In genomic region chr14:87749068-87749467, GRCm38 (mm10) we compare ENCODE assay signal across 31 mouse cellular contexts.
DNase-seq lines count a peak whose midpoint lies in the region; ATAC-seq and TF ChIP-seq lines count a peak whose summit lies in the region.
"Had no signal": no experiment of that assay in that cellular context is flagged by ENCODE, and none has a peak within 500 bp of the region (broad histone marks: within the 10 kb centered on the region; RNA-seq: fewer than 3 reads in every experiment).

No protein-coding gene starts in this region.

- peak; percentile 30 for DNase-seq in embryonic facial prominence, embryonic 14.5 days (ENCODE audit: low spot score)
- DNase-seq in embryonic facial prominence, embryonic 10.5 days (ENCODE audit: low spot score), result no peak
- DNase-seq in hindbrain, embryonic 11.5 days (ENCODE audit: low spot score), result no peak
- DNase-seq in right cerebral cortex, adult 18-20 months, result no peak
- no peak for DNase-seq in layer of hippocampus, adult 2 months (ENCODE audit: low spot score in 2 of 2)
- DNase-seq: adrenal gland, adult 2 months; adrenal gland, postnatal 36 days; cerebellum, adult 2 months; cerebellum, postnatal 25 days; gastrocnemius, postnatal 10 days; heart, postnatal 10 days; kidney, adult 8-10 months; kidney, postnatal 10 days; layer of hippocampus, adult 9-11 months; liver, embryonic 13.5 days; lung, adult 2 months; lung, postnatal 10 days; right cerebral cortex, postnatal 25 days; spleen, adult 18-20 months; thymus, postnatal 25 days had no signal

- no peak overlapping the region for H3K9ac ChIP-seq in embryonic facial prominence, embryonic 14.5 days (ENCODE audit: low read depth, low read length)
- H3K9ac ChIP-seq in hindbrain, embryonic 16.5 days (ENCODE audit: low read depth, low read length), result no peak overlapping the region
- no peak overlapping the region for H3K9ac ChIP-seq in hindbrain, embryonic 11.5 days (ENCODE audit: low read depth, low read length)
- H3K9ac ChIP-seq in forebrain, embryonic 15.5 days (replicated peaks), result no peak overlapping the region
- no peak overlapping the region for H3K9ac ChIP-seq in midbrain, embryonic 15.5 days
- H3K9ac ChIP-seq: embryonic facial prominence, embryonic 12.5 days; heart, embryonic 13.5 days; intestine, embryonic 15.5 days; limb, embryonic 15.5 days; liver, embryonic 13.5 days; neural tube, embryonic 12.5 days had no signal

- H3K9me3 ChIP-seq in embryonic facial prominence, embryonic 14.5 days (ENCODE audit: control insufficient read depth, low read length), result no peaks in the 10 kb centered on the region
- H3K9me3 ChIP-seq in embryonic facial prominence, embryonic 10.5 days, result no peaks in the 10 kb centered on the region
- no peaks in the 10 kb centered on the region for H3K9me3 ChIP-seq in hindbrain, embryonic 16.5 days (ENCODE audit: control insufficient read depth, low read length)
- H3K9me3 ChIP-seq in hindbrain, embryonic 11.5 days (ENCODE audit: control insufficient read depth, low read length), result no peaks in the 10 kb centered on the region
- no peaks in the 10 kb centered on the region for H3K9me3 ChIP-seq in forebrain, embryonic 15.5 days
- no peaks in the 10 kb centered on the region for H3K9me3 ChIP-seq in midbrain, embryonic 15.5 days
- H3K9me3 ChIP-seq: embryonic facial prominence, embryonic 12.5 days; heart, embryonic 13.5 days; intestine, embryonic 15.5 days; limb, embryonic 10.5 days; limb, embryonic 15.5 days; liver, embryonic 13.5 days; neural tube, embryonic 12.5 days had no signal

- no peaks in the 10 kb centered on the region for H3K36me3 ChIP-seq in embryonic facial prominence, embryonic 14.5 days (ENCODE audit: control insufficient read depth, insufficient read depth, low read length)
- no peaks in the 10 kb centered on the region for H3K36me3 ChIP-seq in embryonic facial prominence, embryonic 10.5 days (replicated peaks)
- no peaks in the 10 kb centered on the region for H3K36me3 ChIP-seq in hindbrain, embryonic 16.5 days (ENCODE audit: control insufficient read depth, insufficient read depth, low read length)
- H3K36me3 ChIP-seq in hindbrain, embryonic 11.5 days (ENCODE audit: control insufficient read depth, insufficient read depth, low read length), result no peaks in the 10 kb centered on the region
- H3K36me3 ChIP-seq in forebrain, embryonic 15.5 days, result no peaks in the 10 kb centered on the region
- H3K36me3 ChIP-seq in midbrain, embryonic 15.5 days (replicated peaks), result no peaks in the 10 kb centered on the region
- H3K36me3 ChIP-seq: embryonic facial prominence, embryonic 12.5 days; heart, embryonic 13.5 days; intestine, embryonic 15.5 days; limb, embryonic 10.5 days; limb, embryonic 15.5 days; liver, embryonic 13.5 days; neural tube, embryonic 12.5 days had no signal

- no peak overlapping the region for H3K4me3 ChIP-seq in embryonic facial prominence, embryonic 14.5 days (ENCODE audit: low read depth, low read length)
- H3K4me3 ChIP-seq in embryonic facial prominence, embryonic 10.5 days, result no peak overlapping the region
- H3K4me3 ChIP-seq in hindbrain, embryonic 16.5 days (ENCODE audit: low read length), result no peak overlapping the region
- no peak overlapping the region for H3K4me3 ChIP-seq in hindbrain, embryonic 11.5 days (ENCODE audit: low read depth, low read length)
- no peak overlapping the region for H3K4me3 ChIP-seq in forebrain, embryonic 15.5 days
- H3K4me3 ChIP-seq in midbrain, embryonic 15.5 days, result no peak overlapping the region
- H3K4me3 ChIP-seq in layer of hippocampus, adult 2 months, result no peak overlapping the region
- H3K4me3 ChIP-seq: embryonic facial prominence, embryonic 12.5 days; heart, embryonic 13.5 days; intestine, embryonic 15.5 days; limb, embryonic 10.5 days; limb, embryonic 15.5 days; liver, embryonic 13.5 days; neural tube, embryonic 12.5 days had no signal

- 54% methylated on average over 3 of the region's 3 CpGs for WGBS in embryonic facial prominence, embryonic 14.5 days
- 73% methylated on average over 3 of the region's 3 CpGs for WGBS in embryonic facial prominence, embryonic 10.5 days
- WGBS in hindbrain, embryonic 16.5 days, result 34% methylated on average over 3 of the region's 3 CpGs
- 67% methylated on average over 3 of the region's 3 CpGs for WGBS in hindbrain, embryonic 11.5 days
- 9% methylated on average over 3 of the region's 3 CpGs for WGBS in forebrain, embryonic 15.5 days
- 17% methylated on average over 3 of the region's 3 CpGs for WGBS in midbrain, embryonic 15.5 days

- no peak overlapping the region for H3K4me2 ChIP-seq in embryonic facial prominence, embryonic 14.5 days (ENCODE audit: low read depth, low read length)
- no peak overlapping the region for H3K4me2 ChIP-seq in hindbrain, embryonic 16.5 days (ENCODE audit: low read length)
- H3K4me2 ChIP-seq in hindbrain, embryonic 11.5 days (replicated peaks; ENCODE audit: low read depth, low read length), result no peak overlapping the region
- no peak overlapping the region for H3K4me2 ChIP-seq in forebrain, embryonic 15.5 days (replicated peaks)
- H3K4me2 ChIP-seq in midbrain, embryonic 15.5 days, result no peak overlapping the region
- H3K4me2 ChIP-seq: embryonic facial prominence, embryonic 12.5 days; heart, embryonic 13.5 days; intestine, embryonic 15.5 days; limb, embryonic 15.5 days; liver, embryonic 13.5 days; neural tube, embryonic 12.5 days had no signal

- H3K4me1 ChIP-seq in embryonic facial prominence, embryonic 14.5 days (ENCODE audit: control insufficient read depth, insufficient read depth, low read length), result no peaks in the 10 kb centered on the region
- no peaks in the 10 kb centered on the region for H3K4me1 ChIP-seq in embryonic facial prominence, embryonic 10.5 days
- H3K4me1 ChIP-seq in hindbrain, embryonic 16.5 days (ENCODE audit: control insufficient read depth, insufficient read depth, low read depth, low read length), result no peaks in the 10 kb centered on the region
- H3K4me1 ChIP-seq in hindbrain, embryonic 11.5 days (replicated peaks; ENCODE audit: control insufficient read depth, insufficient read depth, low read length), result no peaks in the 10 kb centered on the region
- H3K4me1 ChIP-seq in forebrain, embryonic 15.5 days, result peaks cover 5% of the 10 kb centered on the region; the same call in 1 of the 2 replicates
- peaks cover 3% of the 10 kb centered on the region; the same call in 1 of the 2 replicates for H3K4me1 ChIP-seq in midbrain, embryonic 15.5 days
- H3K4me1 ChIP-seq: embryonic facial prominence, embryonic 12.5 days; heart, embryonic 13.5 days; intestine, embryonic 15.5 days; limb, embryonic 10.5 days; limb, embryonic 15.5 days; liver, embryonic 13.5 days; neural tube, embryonic 12.5 days had no signal

- H3K27ac ChIP-seq in embryonic facial prominence, embryonic 14.5 days (replicated peaks; ENCODE audit: low read depth, low read length), result no peak overlapping the region
- H3K27ac ChIP-seq in embryonic facial prominence, embryonic 10.5 days (replicated peaks), result no peak overlapping the region
- no peak overlapping the region for H3K27ac ChIP-seq in hindbrain, embryonic 16.5 days (ENCODE audit: low read depth, low read length)
- no peak overlapping the region for H3K27ac ChIP-seq in hindbrain, embryonic 11.5 days (ENCODE audit: low read depth, low read length)
- H3K27ac ChIP-seq in forebrain, embryonic 15.5 days (replicated peaks), result no peak overlapping the region
- H3K27ac ChIP-seq in midbrain, embryonic 15.5 days, result no peak overlapping the region
- no peak overlapping the region for H3K27ac ChIP-seq in layer of hippocampus, adult 2 months
- H3K27ac ChIP-seq: embryonic facial prominence, embryonic 12.5 days; heart, embryonic 13.5 days; intestine, embryonic 15.5 days; limb, embryonic 10.5 days; limb, embryonic 15.5 days; liver, embryonic 13.5 days; macrophage; neural tube, embryonic 12.5 days had no signal

- TF ChIP-seq CTCF in layer of hippocampus, adult 2 months (conservative IDR thresholded peaks at IDR 0.05), result no peak

- no peaks in the 10 kb centered on the region for H3K27me3 ChIP-seq in embryonic facial prominence, embryonic 14.5 days (replicated peaks; ENCODE audit: control insufficient read depth, insufficient read depth, low read length)
- no peaks in the 10 kb centered on the region for H3K27me3 ChIP-seq in embryonic facial prominence, embryonic 10.5 days (replicated peaks; ENCODE audit: low read depth, poor library complexity, severe bottlenecking)
- H3K27me3 ChIP-seq in hindbrain, embryonic 16.5 days (replicated peaks; ENCODE audit: control insufficient read depth, insufficient read depth, low read length), result no peaks in the 10 kb centered on the region
- no peaks in the 10 kb centered on the region for H3K27me3 ChIP-seq in hindbrain, embryonic 11.5 days (ENCODE audit: control insufficient read depth, insufficient read depth, low read length)
- H3K27me3 ChIP-seq in forebrain, embryonic 15.5 days, result no peaks in the 10 kb centered on the region
- no peaks in the 10 kb centered on the region for H3K27me3 ChIP-seq in midbrain, embryonic 15.5 days (replicated peaks)
- H3K27me3 ChIP-seq: embryonic facial prominence, embryonic 12.5 days; heart, embryonic 13.5 days; intestine, embryonic 15.5 days; limb, embryonic 15.5 days; liver, embryonic 13.5 days; neural tube, embryonic 12.5 days had no signal

- ATAC-seq in embryonic facial prominence, embryonic 14.5 days (ENCODE audit: low read depth), result no peak
- peak; percentile 82 for ATAC-seq in hindbrain, embryonic 16.5 days
- no peak for ATAC-seq in hindbrain, embryonic 11.5 days (ENCODE audit: low FRiP score)
- ATAC-seq in forebrain, embryonic 15.5 days (replicated peaks), result peak; percentile 53
- ATAC-seq in midbrain, embryonic 15.5 days (replicated peaks), result peak; percentile 51; the same call in 1 of the 2 replicates
- ATAC-seq: activated CD4-positive, CD25-positive, alpha-beta regulatory T cell, adult 4 months; intestine, embryonic 15.5 days had no signal

Comparison
In these comparisons a context has a peak if more than half of its experiments do, and no peak if none do; other contexts are left out.
1. ATAC-seq: peak in hindbrain, embryonic 16.5 days (single experiment), forebrain, embryonic 15.5 days (single experiment) and midbrain, embryonic 15.5 days (single experiment); none in embryonic facial prominence, embryonic 14.5 days (single experiment) and hindbrain, embryonic 11.5 days (single experiment).